Mouse (Mus musculus) MEL (cell line): ENCODE data around the gene A330070K13Rik.

ENCODE experiments used
- CHD1 ChIP-seq: IDR thresholded peaks from 2 replicates; pipeline ENCODE4 v1.6.1; 2012; ENCODE audit warnings: low read depth, mild to moderate bottlenecking, inconsistent platforms, low read length, improper control_type of control experiment
- CTCF ChIP-seq, 3 experiments: IDR thresholded peaks in 2 of 3; conservative IDR thresholded peaks in 1 of 3; 2 replicates each; pipeline ENCODE4 v1.5.1; 2011 to 2012; ENCODE audit warnings: low read length in 3 of 3, low read depth in 2 of 3, mild to moderate bottlenecking in 2 of 3, improper control_type of control experiment in 1 of 3, inconsistent platforms in 1 of 3, mixed read lengths in 1 of 3, moderate library complexity in 1 of 3; ENCODE audit not compliant: control insufficient read depth in 1 of 3, insufficient read depth in 1 of 3, poor library complexity in 1 of 3, severe bottlenecking in 1 of 3
- EP300 ChIP-seq, 2 experiments: IDR thresholded peaks; 2 replicates each; pipeline ENCODE4 v1.6.1; 2011; ENCODE audit warnings: improper control_type of control experiment in 2 of 2, low read length in 2 of 2, low read depth in 1 of 2, mild to moderate bottlenecking in 1 of 2
- GABPA ChIP-seq: IDR thresholded peaks from 2 replicates; pipeline ENCODE4 v1.6.1; 2012; ENCODE audit warnings: low read depth, mild to moderate bottlenecking, inconsistent platforms, low read length, improper control_type of control experiment, moderate library complexity
- MAX ChIP-seq: IDR thresholded peaks from 2 replicates; pipeline ENCODE4 v1.6.1; 2011; ENCODE audit warnings: low read length, improper control_type of control experiment
- NRF1 ChIP-seq: IDR thresholded peaks from 2 replicates; pipeline ENCODE4 v1.6.1; 2014; ENCODE audit warnings: low read depth, mild to moderate bottlenecking, inconsistent platforms, low read length, improper control_type of control experiment, moderate library complexity; ENCODE audit not compliant: poor library complexity, insufficient read depth, severe bottlenecking
- POLR2A ChIP-seq, 2 experiments: IDR thresholded peaks; 2 replicates each; pipeline ENCODE4 v1.6.1; 2011 to 2012; ENCODE audit warnings: low read length in 2 of 2, mild to moderate bottlenecking in 2 of 2, control low read depth in 1 of 2, improper control_type of control experiment in 1 of 2, low read depth in 1 of 2, moderate library complexity in 1 of 2; ENCODE audit not compliant: control insufficient read depth in 1 of 2, insufficient read depth in 1 of 2, poor library complexity in 1 of 2
- POLR2AphosphoS2 ChIP-seq: IDR thresholded peaks from 2 replicates; pipeline ENCODE4 v1.6.1; 2011; ENCODE audit warnings: low read length, improper control_type of control experiment
- POLR2AphosphoS5 ChIP-seq: IDR thresholded peaks from 2 replicates; pipeline ENCODE4 v1.6.1; 2012; ENCODE audit warnings: low read depth, borderline replicate concordance, mild to moderate bottlenecking, inconsistent platforms, low read length, moderate library complexity, mixed read lengths
- SIN3A ChIP-seq: IDR thresholded peaks from 2 replicates; pipeline ENCODE4 v1.6.1; 2012; ENCODE audit warnings: low read length, improper control_type of control experiment, inconsistent platforms
- TCF12 ChIP-seq: IDR thresholded peaks from 2 replicates; pipeline ENCODE4 v1.6.1; 2014; ENCODE audit warnings: low read depth, mild to moderate bottlenecking, inconsistent platforms, low read length, improper control_type of control experiment, moderate library complexity
- ZKSCAN1 ChIP-seq: IDR thresholded peaks from 2 replicates; pipeline ENCODE4 v1.6.1; 2012; ENCODE audit warnings: low read depth, mild to moderate bottlenecking, inconsistent platforms, low read length, improper control_type of control experiment, moderate library complexity
- ZNF384 ChIP-seq: IDR thresholded peaks from 2 replicates; pipeline ENCODE4 v1.6.1; 2012; ENCODE audit warnings: low read depth, mild to moderate bottlenecking, inconsistent platforms, low read length, improper control_type of control experiment

DNA sequence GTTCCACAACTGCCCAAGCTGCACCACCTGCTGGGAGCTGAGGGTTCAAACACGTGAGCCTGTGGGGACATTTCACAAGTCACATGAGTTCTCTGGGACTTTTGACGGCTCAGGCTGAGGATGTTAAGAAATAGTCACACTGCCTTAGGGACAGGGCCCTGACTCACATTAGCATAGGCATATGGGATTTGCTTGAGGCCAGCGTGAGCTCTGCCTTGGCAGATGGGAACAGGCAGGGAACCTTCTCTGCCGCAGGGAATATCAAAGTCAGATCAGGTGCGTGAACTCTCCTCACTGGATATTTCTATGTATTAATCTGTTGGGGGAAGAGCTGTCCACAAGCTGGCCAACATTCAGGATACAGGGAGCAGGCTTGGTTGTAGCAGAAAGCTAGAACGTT lies 16.2 kb downstream of the A330070K13Rik start:
- TF ChIP-seq POLR2AphosphoS5 (no peak), POLR2A (IDR thresholded peaks at IDR 0.05; ENCODE audit: control insufficient read depth in 1 of 2, insufficient read depth in 1 of 2, low read depth in 1 of 2, low read length in 2 of 2, poor library complexity in 1 of 2) (no peak), CTCF (IDR thresholded peaks at IDR 0.05 in 2 of 3, conservative IDR thresholded peaks at IDR 0.05 in 1 of 3; ENCODE audit: control insufficient read depth in 1 of 3, insufficient read depth in 1 of 3, low read depth in 2 of 3, low read length in 3 of 3, poor library complexity in 1 of 3, severe bottlenecking in 1 of 3) (no peak), EP300 (IDR thresholded peaks at IDR 0.05; ENCODE audit: low read depth in 1 of 2, low read length in 2 of 2) (no peak), MAX (no peak), CHD1 (no peak), SIN3A (no peak), POLR2AphosphoS2 (no peak), ZKSCAN1 (no peak), TCF12 (no peak), ZNF384 (no peak), NRF1 (no peak), GABPA (no peak)
